Mouse (Mus musculus) liver, embryonic 13.5 days (tissue): ENCODE measurements at regions not wholly inside any gene's neighbourhood (a gene's known extent, or its start where the extent isn't known, plus 50 kb on each side); places are given as distances from the start of the nearest gene placed in this dataset.
A peak's percentile ranks its signal among the peaks of the same experiment; 100 is the strongest.
"Not testable (repeated sequence)": the region's sequence is repeated elsewhere in the genome, so short reads cannot be mapped to it uniquely, and the experiment has no call there.

Experiments
- ATAC-seq: fragments of 200-750 bp; cut with Nextera tagmentation; 2 replicates; pipeline ENCODE4 v1.8.0; 2017; ENCODE audit warnings: low read depth, mild to moderate bottlenecking, moderate number of reproducible peaks, moderate library complexity
- DNase-seq: peaks from one replicate; pipeline ENCODE4 v3.0.0; 2022
- H3K27ac ChIP-seq: fragments of 300-500 bp; sonication (generic); 2 replicates; pipeline ENCODE4 v1.5.1; 2015; ENCODE audit warnings: moderate library complexity, mild to moderate bottlenecking, inconsistent platforms
- H3K27me3 ChIP-seq: fragments of 300-500 bp; sonication (generic); 2 replicates; pipeline ENCODE4 v1.6.1; 2015; ENCODE audit warnings: mild to moderate bottlenecking, inconsistent platforms
- H3K36me3 ChIP-seq: fragments of 300-500 bp; sonication (generic); 2 replicates; pipeline ENCODE4 v1.6.1; 2015; ENCODE audit warnings: mild to moderate bottlenecking, inconsistent platforms
- H3K4me1 ChIP-seq: fragments of 300-500 bp; sonication (generic); replicated peaks from 2 replicates; pipeline ENCODE4 v1.6.1; 2015; ENCODE audit warnings: inconsistent platforms
- H3K4me2 ChIP-seq: fragments of 300-500 bp; sonication (generic); 2 replicates; pipeline ENCODE4 v1.6.1; 2015; ENCODE audit warnings: inconsistent platforms, mild to moderate bottlenecking, moderate library complexity
- H3K4me3 ChIP-seq: fragments of 300-500 bp; sonication (generic); replicated peaks from 2 replicates; pipeline ENCODE4 v1.5.1; 2015; ENCODE audit warnings: mild to moderate bottlenecking, inconsistent platforms
- H3K9ac ChIP-seq: fragments of 300-500 bp; sonication (generic); 2 replicates; pipeline ENCODE4 v1.6.1; 2015; ENCODE audit warnings: mild to moderate bottlenecking, inconsistent platforms
- H3K9me3 ChIP-seq: fragments of 300-500 bp; sonication (generic); replicated peaks from 2 replicates; pipeline ENCODE4 v1.6.1; 2016; ENCODE audit warnings: inconsistent platforms
- WGBS: fragments of 180-500 bp; shearing (Covaris S2); methylation state at CpG from one replicate; pipeline ENCODE4 v1.1.7; 2015; ENCODE audit not compliant: insufficient replicate concordance; 5-methylcytosine and 5-hydroxymethylcytosine counted together

DNA sequence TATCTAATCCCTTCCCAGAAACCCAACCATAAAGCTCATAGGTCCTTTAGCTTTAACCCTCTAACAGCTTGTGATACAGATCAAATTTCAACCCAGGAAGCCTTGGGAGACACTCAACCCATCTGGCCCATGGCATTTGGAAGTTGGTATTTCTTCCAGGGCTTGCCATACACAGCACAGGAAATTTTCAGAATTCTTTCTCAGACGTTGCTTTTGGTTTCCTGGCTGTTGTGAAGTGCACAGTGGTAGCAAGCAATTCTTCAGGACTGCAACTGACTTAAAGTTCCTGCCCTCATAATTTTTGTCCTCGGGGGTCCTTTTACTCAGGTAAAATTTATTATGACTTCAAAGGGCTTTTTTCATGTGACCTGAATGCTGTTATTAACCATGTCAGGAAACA is 264.4 kb downstream of the Gxylt1 start:
- H3K9ac ChIP-seq = no peak overlapping the region
- ATAC-seq (no peak), DNase-seq (no peak)
- H3K27me3 ChIP-seq = no peaks in the 10 kb centered on the region
- H3K4me3 ChIP-seq = no peak overlapping the region
- no peak overlapping the region for H3K4me2 ChIP-seq
- 25% methylated on average over 2 of the region's 2 CpGs for WGBS
- H3K4me1 ChIP-seq = peaks cover 6% of the 10 kb centered on the region
- no peaks in the 10 kb centered on the region for H3K36me3 ChIP-seq
- H3K27ac ChIP-seq = no peak overlapping the region
- H3K9me3 ChIP-seq = no peaks in the 10 kb centered on the region

DNA sequence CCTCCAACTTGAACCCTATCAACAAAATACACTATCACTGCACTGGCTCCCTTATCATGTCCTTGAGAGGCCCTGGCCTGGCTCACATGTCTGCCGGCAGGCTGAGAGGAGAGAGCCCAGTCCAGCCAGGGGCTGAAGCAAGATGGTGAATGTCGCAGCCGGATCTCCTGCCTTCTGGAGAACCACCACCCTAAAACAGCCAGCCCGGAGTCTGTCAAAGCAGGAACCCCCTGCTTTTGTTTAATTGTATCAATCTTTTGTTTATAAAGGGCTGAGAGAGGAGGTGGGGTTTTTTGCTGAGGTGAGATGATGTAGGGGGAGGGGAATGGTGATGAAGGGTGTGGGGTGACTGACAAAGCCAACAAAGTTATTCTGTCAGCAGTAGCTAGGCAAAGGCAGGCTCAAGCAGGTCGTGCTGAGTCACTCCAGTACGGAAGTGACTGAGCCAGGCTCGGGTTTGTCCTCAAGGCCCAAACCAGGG is 269.2 kb downstream of the Gxylt1 start:
- Histone ChIP-seq H3K4me2 (no peak overlapping the region), H3K9me3 (no peaks in the 10 kb centered on the region), H3K9ac (no peak overlapping the region), H3K27ac (no peak overlapping the region), H3K36me3 (no peaks in the 10 kb centered on the region), H3K27me3 (no peaks in the 10 kb centered on the region), H3K4me3 (no peak overlapping the region), H3K4me1 (peaks cover 35% of the 10 kb centered on the region)
- ATAC-seq = peak; percentile 46
- WGBS = 29% methylated on average over 7 of the region's 7 CpGs
- DNase-seq = no peak

DNA sequence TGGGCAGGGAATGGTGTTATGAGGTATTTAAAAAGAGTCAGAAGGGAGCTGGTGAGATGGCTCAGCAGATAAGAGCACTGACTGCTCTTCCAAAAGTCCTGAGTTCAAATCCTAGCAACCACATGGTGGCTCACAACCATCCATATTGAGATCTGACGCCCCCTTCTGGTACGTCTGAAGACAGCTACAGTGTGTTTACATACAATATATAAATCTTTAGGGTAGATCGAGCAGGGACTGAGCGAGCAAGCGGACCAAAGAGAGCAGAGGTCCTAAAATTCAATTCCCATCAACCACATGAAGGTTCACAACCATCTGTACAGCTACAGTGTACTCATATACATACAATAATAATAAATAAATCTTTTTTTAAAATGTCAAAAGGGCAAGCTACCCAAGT is 269.8 kb downstream of the Gxylt1 start:
- H3K9ac ChIP-seq, H3K27ac ChIP-seq, H3K9me3 ChIP-seq, H3K4me3 ChIP-seq, H3K27me3 ChIP-seq, H3K36me3 ChIP-seq, ATAC-seq, DNase-seq, H3K4me2 ChIP-seq: not testable (repeated sequence)
- H3K4me1 ChIP-seq = peaks cover 35% of the 10 kb centered on the region
- WGBS = 64% methylated on average over 5 of the region's 5 CpGs

DNA sequence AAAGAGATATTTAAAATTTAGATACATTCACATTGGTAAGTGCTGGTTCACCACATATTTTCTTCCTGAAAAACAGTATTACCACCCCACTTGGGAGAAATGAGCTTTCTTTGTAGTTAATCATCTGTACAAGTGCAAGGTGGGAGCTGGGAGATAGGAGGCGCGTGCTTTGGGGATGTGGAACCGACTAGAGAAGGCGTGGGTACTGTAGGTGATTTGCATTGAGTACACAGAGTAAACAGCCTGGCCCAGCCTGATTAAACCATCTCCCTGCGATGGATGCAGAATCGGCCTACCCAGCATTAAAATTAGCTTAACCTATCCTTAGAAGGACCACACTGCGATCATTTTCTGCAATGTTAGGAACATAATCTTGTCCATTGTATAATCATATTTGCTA is 270.4 kb downstream of the Gxylt1 start:
- no peak overlapping the region for H3K9ac ChIP-seq
- H3K4me2 ChIP-seq = no peak overlapping the region
- H3K27ac ChIP-seq = no peak overlapping the region
- peaks cover 35% of the 10 kb centered on the region for H3K4me1 ChIP-seq
- no peaks in the 10 kb centered on the region for H3K27me3 ChIP-seq
- DNase-seq (peak; percentile 19), ATAC-seq (peak; percentile 77)
- H3K4me3 ChIP-seq = no peak overlapping the region
- H3K9me3 ChIP-seq = no peaks in the 10 kb centered on the region
- WGBS = 30% methylated on average over 7 of the region's 7 CpGs
- H3K36me3 ChIP-seq = no peaks in the 10 kb centered on the region

DNA sequence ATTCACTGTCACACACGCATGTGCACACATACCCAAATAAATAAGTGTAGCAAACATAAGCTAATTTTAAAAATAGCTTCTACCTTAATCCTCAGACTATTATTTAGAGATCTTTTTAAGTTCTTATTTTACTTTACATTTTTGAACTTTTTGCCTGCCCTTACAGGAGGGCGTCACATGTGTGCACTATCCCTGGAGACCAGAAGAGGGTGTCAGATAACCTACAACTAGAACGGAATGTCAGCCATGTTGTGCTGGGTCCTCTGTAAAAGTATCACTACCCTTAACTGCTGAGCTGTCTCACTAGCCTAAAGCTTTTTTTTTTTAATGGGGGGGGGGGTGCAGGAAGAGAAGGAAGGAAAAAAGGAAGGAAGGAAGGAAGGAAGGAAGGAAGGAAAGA is 271.7 kb downstream of the Gxylt1 start:
- no peak overlapping the region for H3K4me2 ChIP-seq
- H3K27ac ChIP-seq = no peak overlapping the region
- no peaks in the 10 kb centered on the region for H3K36me3 ChIP-seq
- no peaks in the 10 kb centered on the region for H3K27me3 ChIP-seq
- DNase-seq = no peak
- no peaks in the 10 kb centered on the region for H3K9me3 ChIP-seq
- ATAC-seq = no peak
- H3K4me3 ChIP-seq = no peak overlapping the region
- 64% methylated on average over 3 of the region's 3 CpGs for WGBS
- no peak overlapping the region for H3K9ac ChIP-seq
- peaks cover 38% of the 10 kb centered on the region for H3K4me1 ChIP-seq

DNA sequence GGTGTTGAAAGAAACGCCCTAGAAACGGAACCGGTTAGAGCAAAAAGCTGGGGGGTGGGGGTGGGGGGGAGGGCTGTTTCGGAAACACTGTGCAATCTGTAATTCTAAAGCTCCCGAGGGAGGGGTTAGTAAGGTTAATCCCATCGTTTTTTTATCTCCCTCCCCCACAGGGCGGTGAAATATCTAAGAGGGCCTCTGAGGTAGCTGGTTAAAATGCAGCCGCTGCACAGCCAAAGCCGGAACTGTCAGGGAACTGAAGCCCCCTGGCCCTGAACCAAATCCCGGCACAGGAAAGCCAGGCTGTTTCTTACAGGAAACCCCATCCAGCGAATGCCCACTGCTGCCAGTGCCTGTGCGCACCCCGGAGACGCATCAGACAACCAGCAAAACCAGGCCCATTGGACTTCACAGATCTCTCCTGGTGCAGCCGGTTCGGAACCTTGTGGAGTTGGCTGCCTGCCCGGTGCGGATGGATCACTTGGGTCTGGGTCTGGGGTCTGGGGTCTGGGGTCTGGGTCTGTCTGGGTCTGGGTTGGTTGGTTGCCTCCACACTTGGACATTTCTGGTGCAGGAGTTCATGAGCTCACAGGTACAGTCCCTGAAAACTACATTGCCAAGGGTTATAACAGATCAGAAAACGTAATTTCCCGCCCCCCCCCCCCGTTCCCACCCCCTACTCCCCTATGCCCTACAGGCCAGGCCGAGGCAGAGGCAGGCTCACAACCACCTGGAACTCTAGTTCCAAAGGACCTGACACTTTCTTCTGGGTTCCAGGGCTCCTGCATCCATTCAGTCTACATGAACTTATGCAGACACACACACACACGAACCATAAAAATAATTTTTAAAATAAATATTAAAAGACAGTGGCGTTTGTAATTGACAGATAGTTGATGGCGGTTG is 272.7 kb downstream of the Gxylt1 start:
- H3K27ac ChIP-seq = no peak overlapping the region
- ATAC-seq = peak; percentile 41
- H3K9me3 ChIP-seq = no peaks in the 10 kb centered on the region
- H3K4me3 ChIP-seq = peak overlapping the region; percentile 42
- no peaks in the 10 kb centered on the region for H3K27me3 ChIP-seq
- H3K9ac ChIP-seq = peak overlapping the region; percentile 29; the same call in 1 of the 2 replicates
- no peaks in the 10 kb centered on the region for H3K36me3 ChIP-seq
- WGBS = 16% methylated on average over 24 of the region's 25 CpGs
- no peak for DNase-seq
- H3K4me2 ChIP-seq = peak overlapping the region; percentile 59
- peaks cover 45% of the 10 kb centered on the region for H3K4me1 ChIP-seq

DNA sequence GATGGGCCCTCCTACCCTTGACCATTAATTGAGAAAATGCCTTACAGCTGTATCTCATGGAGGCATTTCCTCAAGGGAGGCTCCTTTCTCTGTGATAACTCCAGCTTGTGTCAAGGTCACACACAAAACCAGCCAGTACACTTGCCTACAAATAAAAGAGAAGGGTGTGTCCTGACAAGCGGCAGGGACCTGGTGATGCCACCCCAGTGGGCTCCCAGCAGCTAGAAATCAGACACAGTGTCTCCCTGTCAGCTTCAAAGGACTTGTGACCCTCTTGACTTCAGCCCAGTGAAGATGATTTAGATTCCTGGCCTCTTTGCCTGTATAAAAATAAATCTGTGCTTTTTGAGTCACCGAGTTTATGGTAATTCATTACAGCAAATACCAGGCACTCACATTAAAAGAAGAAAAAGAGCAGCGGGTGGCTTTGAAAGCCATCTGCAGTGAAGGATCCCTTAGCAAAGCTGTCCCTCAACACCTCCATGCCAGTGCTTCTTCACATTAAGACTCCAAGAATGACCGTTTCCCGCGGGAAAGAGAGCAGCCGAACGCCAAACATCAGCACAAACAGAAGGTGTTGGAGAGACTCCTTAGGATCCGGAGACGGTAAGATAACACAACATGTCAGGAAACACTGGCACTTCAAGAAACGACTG is 273.5 kb downstream of the Gxylt1 start:
- no peak for DNase-seq
- 5% methylated on average over 11 of the region's 11 CpGs for WGBS
- no peaks in the 10 kb centered on the region for H3K9me3 ChIP-seq
- ATAC-seq = no peak; the same call in 1 of the 2 replicates
- no peak overlapping the region for H3K4me3 ChIP-seq
- H3K9ac ChIP-seq = no peak overlapping the region
- no peaks in the 10 kb centered on the region for H3K36me3 ChIP-seq
- H3K27me3 ChIP-seq = no peaks in the 10 kb centered on the region
- H3K4me1 ChIP-seq = peaks cover 48% of the 10 kb centered on the region
- H3K27ac ChIP-seq = no peak overlapping the region; the same call in 1 of the 2 replicates
- H3K4me2 ChIP-seq = peak overlapping the region; percentile 59

DNA sequence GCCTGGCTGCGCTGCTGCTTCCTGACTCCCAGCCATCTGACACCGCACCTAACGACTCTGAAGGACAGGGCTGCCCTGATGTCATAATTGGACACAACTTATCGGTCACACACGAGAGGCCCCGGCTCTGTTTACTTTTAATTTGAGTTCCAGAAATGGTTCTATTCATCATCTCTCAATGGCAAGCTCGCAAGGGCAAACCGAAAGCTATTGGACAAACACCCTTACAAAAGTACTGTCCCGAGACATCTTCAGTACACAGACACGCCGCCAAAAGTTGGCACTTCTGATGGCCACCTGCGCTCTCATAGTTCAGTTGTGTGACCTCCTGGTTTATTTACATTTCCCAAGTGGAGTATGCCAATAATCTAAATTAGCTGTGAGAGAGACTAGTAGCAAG is 274.9 kb downstream of the Gxylt1 start:
- H3K27me3 ChIP-seq = no peaks in the 10 kb centered on the region
- no peak for DNase-seq
- no peak overlapping the region for H3K4me3 ChIP-seq
- 73% methylated on average over 12 of the region's 12 CpGs for WGBS
- no peak for ATAC-seq
- H3K9me3 ChIP-seq = no peaks in the 10 kb centered on the region
- H3K4me2 ChIP-seq = no peak overlapping the region
- no peak overlapping the region for H3K9ac ChIP-seq
- peaks cover 37% of the 10 kb centered on the region for H3K4me1 ChIP-seq
- no peak overlapping the region for H3K27ac ChIP-seq
- no peaks in the 10 kb centered on the region for H3K36me3 ChIP-seq

DNA sequence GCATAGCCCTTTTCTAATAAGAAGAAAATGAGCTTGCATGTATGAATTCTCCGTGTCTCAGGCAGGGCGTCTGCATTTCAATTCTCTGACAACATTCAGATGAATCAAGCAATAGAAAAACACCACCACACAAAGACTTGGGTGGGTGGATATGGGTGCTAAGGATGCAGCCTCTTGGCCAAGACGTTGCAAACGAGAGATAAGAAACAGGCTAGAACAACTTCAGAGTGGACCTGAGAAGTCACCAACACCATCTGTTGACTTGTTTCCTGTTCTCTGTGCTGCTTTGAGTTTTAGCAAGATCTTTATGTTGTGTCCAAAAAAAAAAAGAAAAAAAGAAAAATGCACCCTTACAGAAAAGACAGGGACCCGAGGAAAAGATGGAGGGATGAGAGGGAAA is 277.0 kb downstream of the Gxylt1 start:
- H3K9ac ChIP-seq = no peak overlapping the region
- DNase-seq = no peak
- no peak overlapping the region for H3K4me2 ChIP-seq
- no peaks in the 10 kb centered on the region for H3K9me3 ChIP-seq
- WGBS = 9% methylated on average over 5 of the region's 5 CpGs
- H3K4me1 ChIP-seq = peaks cover 30% of the 10 kb centered on the region
- H3K4me3 ChIP-seq = no peak overlapping the region
- ATAC-seq = peak; percentile 68
- H3K36me3 ChIP-seq = no peaks in the 10 kb centered on the region
- H3K27me3 ChIP-seq = no peaks in the 10 kb centered on the region
- H3K27ac ChIP-seq = no peak overlapping the region

DNA sequence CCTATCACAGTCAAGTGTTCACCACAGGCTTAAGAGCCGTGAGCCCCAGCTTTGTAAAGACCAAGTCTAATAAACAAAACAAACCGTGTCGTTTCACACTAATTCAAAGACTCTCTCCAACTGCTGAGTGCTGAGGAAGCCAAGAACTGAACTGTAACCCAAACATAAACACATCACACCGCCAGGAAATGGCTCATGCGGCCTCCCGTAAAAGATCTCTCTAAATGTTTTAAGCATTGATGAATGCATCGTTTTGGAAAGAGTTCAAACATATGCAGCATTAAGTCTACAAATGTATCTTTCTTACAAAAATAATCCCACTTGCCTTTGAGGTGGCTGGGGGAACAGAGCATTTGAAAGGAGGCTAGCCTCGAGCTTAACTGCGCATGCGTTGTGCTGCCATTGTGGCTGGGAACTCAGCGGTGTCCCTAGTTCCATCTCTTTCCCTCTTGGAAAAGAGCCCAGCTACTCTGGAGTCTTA is 280.7 kb downstream of the Gxylt1 start:
- DNase-seq (no peak), ATAC-seq (no peak)
- WGBS = 65% methylated on average over 11 of the region's 11 CpGs
- Histone ChIP-seq H3K27me3 (no peaks in the 10 kb centered on the region), H3K27ac (no peak overlapping the region), H3K36me3 (no peaks in the 10 kb centered on the region), H3K9me3 (no peaks in the 10 kb centered on the region), H3K9ac (no peak overlapping the region), H3K4me2 (no peak overlapping the region), H3K4me1 (peaks cover 12% of the 10 kb centered on the region; the same call in 1 of the 2 replicates), H3K4me3 (no peak overlapping the region)

DNA sequence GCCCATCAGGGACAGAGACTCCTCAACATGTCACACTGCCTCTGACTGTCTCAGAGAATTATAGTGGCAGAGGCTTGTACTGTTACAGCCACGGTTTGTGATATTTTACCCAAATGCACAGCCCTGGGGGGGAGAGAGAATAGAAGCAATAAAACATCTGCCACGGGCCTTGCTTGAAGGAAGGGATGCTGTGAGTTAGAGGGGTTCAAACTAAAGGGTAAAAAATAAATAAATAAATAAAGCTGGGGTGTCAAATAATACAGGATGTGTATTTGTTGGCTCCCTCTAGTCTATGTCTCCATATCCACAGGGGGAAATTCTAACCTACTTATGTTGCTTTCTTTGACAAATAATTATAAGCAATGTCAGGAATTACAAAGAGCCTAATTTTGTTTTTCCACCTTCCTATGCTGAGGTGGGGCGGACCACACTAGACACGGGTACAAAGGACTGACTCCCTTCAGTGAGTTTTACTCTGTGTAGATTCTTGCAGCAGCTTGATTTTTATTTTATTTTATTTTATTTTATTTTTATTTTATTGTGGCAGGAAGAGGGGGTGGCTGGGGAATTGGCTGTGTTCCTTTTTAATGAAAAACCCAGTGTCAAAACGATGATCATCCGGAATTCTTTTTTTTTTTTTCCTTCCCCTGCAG is 281.3 kb downstream of the Gxylt1 start:
- H3K4me1 ChIP-seq = peaks cover 12% of the 10 kb centered on the region; the same call in 1 of the 2 replicates
- no peak overlapping the region for H3K9ac ChIP-seq
- no peak for DNase-seq
- no peaks in the 10 kb centered on the region for H3K27me3 ChIP-seq
- no peaks in the 10 kb centered on the region for H3K36me3 ChIP-seq
- no peak overlapping the region for H3K4me2 ChIP-seq
- ATAC-seq = no peak
- H3K4me3 ChIP-seq = no peak overlapping the region
- H3K27ac ChIP-seq = no peak overlapping the region
- WGBS = 74% methylated on average over 6 of the region's 6 CpGs
- H3K9me3 ChIP-seq = no peaks in the 10 kb centered on the region
